Mouse (Mus musculus) MEL (cell line): ENCODE results near the gene 1700012P22Rik.

ENCODE experiments used
- CTCF ChIP-seq, 3 experiments: IDR thresholded peaks in 2 of 3; conservative IDR thresholded peaks in 1 of 3; 2 replicates each; pipeline ENCODE4 v1.5.1; 2011 to 2012; ENCODE audit warnings: low read length in 3 of 3, low read depth in 2 of 3, mild to moderate bottlenecking in 2 of 3, improper control_type of control experiment in 1 of 3, inconsistent platforms in 1 of 3, mixed read lengths in 1 of 3, moderate library complexity in 1 of 3; ENCODE audit not compliant: control insufficient read depth in 1 of 3, insufficient read depth in 1 of 3, poor library complexity in 1 of 3, severe bottlenecking in 1 of 3
- ELF1 ChIP-seq: IDR thresholded peaks from 2 replicates; pipeline ENCODE4 v1.6.1; 2014; ENCODE audit warnings: low read depth, mild to moderate bottlenecking, inconsistent platforms, low read length, improper control_type of control experiment, moderate library complexity
- JUND ChIP-seq: IDR thresholded peaks from 2 replicates; pipeline ENCODE4 v1.6.1; 2011; ENCODE audit warnings: low read depth, mild to moderate bottlenecking, improper control_type of control experiment, low read length
- MAFK ChIP-seq: IDR thresholded peaks from 2 replicates; pipeline ENCODE4 v1.6.1; 2011; ENCODE audit warnings: low read depth, mild to moderate bottlenecking, low read length, improper control_type of control experiment, borderline replicate concordance
- MAX ChIP-seq: IDR thresholded peaks from 2 replicates; pipeline ENCODE4 v1.6.1; 2011; ENCODE audit warnings: low read length, improper control_type of control experiment
- MYB ChIP-seq: IDR thresholded peaks from 2 replicates; pipeline ENCODE4 v1.6.1; 2011; ENCODE audit warnings: mild to moderate bottlenecking, low read depth, low read length, improper control_type of control experiment
- POLR2A ChIP-seq, 2 experiments: IDR thresholded peaks; 2 replicates each; pipeline ENCODE4 v1.6.1; 2011 to 2012; ENCODE audit warnings: low read length in 2 of 2, mild to moderate bottlenecking in 2 of 2, control low read depth in 1 of 2, improper control_type of control experiment in 1 of 2, low read depth in 1 of 2, moderate library complexity in 1 of 2; ENCODE audit not compliant: control insufficient read depth in 1 of 2, insufficient read depth in 1 of 2, poor library complexity in 1 of 2
- ZKSCAN1 ChIP-seq: IDR thresholded peaks from 2 replicates; pipeline ENCODE4 v1.6.1; 2012; ENCODE audit warnings: low read depth, mild to moderate bottlenecking, inconsistent platforms, low read length, improper control_type of control experiment, moderate library complexity
- ZNF384 ChIP-seq: IDR thresholded peaks from 2 replicates; pipeline ENCODE4 v1.6.1; 2012; ENCODE audit warnings: low read depth, mild to moderate bottlenecking, inconsistent platforms, low read length, improper control_type of control experiment

DNA sequence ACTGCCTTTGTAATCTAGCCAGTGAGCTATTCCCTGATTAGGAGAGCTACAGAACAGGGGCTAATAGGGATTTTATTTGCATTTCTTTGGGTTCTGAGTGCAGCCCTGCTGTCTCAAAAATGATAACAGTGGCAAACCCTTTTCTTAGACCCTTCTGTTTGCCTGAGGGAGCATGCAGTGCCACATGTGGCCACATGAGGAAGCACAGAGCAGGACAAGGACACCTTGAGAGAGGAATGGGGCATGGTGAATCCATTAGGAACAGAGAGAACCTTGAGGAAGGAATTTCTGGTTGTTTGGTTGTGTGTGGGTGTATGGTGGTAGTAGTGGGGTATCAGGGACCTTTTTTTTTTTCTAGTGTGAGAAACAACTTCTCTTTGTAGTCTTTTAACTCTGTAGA, 17.9 kb downstream of the 1700012P22Rik start:
- TF ChIP-seq MAX (no peak), MYB (no peak), CTCF (IDR thresholded peaks at IDR 0.05 in 2 of 3, conservative IDR thresholded peaks at IDR 0.05 in 1 of 3; ENCODE audit: control insufficient read depth in 1 of 3, insufficient read depth in 1 of 3, low read depth in 2 of 3, low read length in 3 of 3, poor library complexity in 1 of 3, severe bottlenecking in 1 of 3) (0 out of 6 replicates have a peak, but pooled peaks of 1 of the 3 experiments have one; percentile 14), ZKSCAN1 (no peak), JUND (no peak), MAFK (no peak), ELF1 (no peak), ZNF384 (no peak), POLR2A (IDR thresholded peaks at IDR 0.05; ENCODE audit: control insufficient read depth in 1 of 2, insufficient read depth in 1 of 2, low read depth in 1 of 2, low read length in 2 of 2, poor library complexity in 1 of 2) (no peak)
